Mouse (Mus musculus) urinary bladder, adult 2 months (tissue): ENCODE measurements around the gene Slc5a6. TPM values are rescaled to one million over a fixed set of nuclear protein-coding genes. Genes with fewer than 3 reads are reported as not detected.
"Not testable (repeated sequence)": the region's sequence is repeated elsewhere in the genome, so short reads cannot be mapped to it uniquely, and the experiment has no call there.

ENCODE experiments used
- DNase-seq: peaks from one replicate; pipeline ENCODE4 v3.0.0; 2022; ENCODE audit warnings: low spot score
- polyA plus RNA-seq: library from polyadenylated mRNA; depleted of rRNA; stranded (reverse); fragments of >200 nt; gene quantifications from 2 replicates; pipeline ENCODE4 v1.2.3, GENCODE M21; 2012

Slc5a6 gene
- polyA plus RNA-seq, 1 experiment: 19.4 TPM

DNA sequence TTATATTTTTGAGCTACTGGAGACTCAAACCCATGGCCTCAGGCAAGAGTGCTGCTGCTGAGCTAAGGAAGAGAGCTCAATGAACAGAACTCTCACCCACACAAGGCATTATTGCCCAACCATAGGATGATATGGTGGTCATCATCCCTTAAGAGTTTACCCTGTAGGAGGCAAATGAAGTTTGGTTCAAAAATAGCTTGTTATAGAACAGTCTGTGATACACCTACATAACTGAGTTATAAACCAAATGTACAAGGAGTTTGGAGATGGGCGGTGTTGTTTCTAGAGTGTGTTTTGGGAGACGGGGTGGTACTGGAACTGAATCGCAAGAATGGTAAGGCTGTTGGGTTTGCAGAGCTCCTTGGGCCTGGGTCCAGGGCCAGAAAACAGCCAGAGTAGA is 21.1 kb upstream of the Slc5a6 start:
- no peak for DNase-seq

DNA sequence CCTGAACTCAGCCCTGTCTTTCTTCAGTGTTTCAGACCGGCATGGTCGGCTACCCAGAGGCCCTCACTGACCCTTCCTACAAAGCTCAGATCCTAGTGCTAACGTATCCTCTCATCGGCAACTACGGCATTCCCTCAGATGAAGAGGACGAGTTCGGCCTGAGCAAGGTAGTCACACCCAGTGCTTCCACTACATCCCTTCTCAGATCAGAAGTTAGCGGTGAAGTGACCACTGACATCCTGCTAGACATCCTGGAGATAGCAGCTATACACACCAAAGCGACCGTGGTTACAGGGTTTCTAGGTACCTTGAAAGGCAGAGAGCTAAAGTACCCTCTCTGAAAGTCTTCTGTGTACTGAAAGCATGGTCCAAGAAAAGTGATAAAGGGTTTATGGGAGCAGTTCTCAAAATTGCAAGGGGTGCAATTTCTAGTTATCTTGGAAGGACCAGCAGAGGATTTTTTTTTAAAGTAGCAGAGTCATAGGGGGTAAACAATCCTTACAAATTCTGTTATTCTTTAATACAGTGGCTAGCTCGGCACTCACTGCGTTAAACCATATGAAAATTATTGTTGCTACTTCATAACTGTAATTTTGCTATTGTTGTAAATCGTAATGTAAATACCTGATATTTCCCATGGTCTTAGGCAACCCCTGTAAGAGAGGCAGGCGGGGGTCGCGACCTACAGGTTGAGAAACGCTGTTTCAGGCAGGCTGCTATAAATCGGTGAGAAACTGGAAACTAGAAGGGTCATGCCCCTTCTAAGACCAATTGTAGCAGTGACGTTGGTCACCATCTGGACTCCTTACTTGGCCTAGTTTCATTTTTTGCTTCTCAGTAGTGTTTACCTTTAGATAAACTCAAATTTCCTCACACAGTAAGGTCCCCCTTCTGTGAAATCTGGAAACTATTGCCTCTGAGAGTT is 6.8 kb upstream of the Slc5a6 start:
- no peak for DNase-seq

DNA sequence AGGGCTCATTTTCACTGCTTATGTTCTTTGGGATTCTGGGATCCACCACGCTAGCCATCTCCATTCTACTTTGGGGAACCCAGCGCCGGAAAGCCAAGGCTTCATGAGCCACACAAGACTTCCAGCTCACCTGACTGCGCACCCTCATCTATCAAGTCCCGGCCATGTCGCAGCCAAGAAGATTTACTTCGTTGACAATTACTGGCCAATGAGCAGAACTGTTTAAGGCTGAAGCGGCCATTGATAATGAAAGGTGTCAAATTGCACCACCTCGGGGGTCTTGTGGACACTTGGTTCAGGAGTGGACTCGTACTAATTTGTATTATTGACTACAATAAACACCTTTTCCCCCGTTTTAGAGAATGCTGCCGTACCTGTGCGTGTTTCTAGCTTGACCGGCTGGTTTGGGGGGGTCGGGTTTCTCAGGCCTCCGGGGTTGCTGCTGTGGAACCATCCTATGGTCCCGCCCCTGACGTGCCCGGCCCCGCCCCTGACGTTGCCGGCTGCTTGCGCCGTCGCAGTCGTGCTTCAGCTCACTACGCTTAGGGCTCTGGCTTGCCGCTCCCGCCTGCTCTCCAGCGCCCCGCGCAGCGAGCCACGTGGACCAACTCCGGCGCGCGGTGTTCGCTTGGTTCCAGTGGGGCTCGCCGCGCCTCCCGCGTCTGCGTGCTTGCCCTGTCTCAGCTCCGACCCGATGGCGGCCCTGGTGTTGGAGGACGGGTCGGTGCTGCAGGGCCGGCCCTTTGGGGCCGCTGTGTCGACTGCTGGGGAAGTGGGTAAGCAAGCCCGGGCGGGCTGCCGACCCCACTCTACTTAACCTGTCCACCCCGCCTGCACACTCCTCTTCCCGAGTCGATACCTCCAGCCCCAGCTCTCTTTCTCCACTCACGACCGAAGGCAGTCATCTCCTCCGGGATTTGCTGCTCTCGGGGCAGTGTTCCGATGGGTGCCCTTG is 5.8 kb upstream of the Slc5a6 start, which contains the start of gene Cad:
Cad (plus strand) TSS at position 520 of the 955 bp plus-strand sequence.
- DNase-seq: peak; percentile 86

DNA sequence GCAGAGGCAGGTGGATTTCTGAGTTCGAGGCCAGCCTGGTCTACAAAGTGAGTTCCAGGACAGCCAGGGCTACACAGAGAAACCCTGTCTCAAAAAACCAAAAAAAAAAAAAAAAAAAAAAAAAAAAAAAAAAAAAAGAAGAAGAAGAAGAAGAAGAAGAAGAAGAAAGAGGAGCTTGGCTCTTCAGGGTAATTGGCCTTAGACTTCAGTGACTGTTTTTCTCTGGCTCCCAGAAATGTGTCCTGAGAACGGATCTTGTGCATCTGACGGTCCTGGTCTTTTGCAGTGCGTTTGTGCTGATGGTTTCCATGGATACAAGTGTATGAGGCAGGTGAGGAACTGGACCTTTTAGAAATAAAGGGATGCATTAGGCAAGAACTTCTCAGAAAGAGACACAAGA is 5.0 kb upstream of the Slc5a6 start:
- not testable (repeated sequence) for DNase-seq

DNA sequence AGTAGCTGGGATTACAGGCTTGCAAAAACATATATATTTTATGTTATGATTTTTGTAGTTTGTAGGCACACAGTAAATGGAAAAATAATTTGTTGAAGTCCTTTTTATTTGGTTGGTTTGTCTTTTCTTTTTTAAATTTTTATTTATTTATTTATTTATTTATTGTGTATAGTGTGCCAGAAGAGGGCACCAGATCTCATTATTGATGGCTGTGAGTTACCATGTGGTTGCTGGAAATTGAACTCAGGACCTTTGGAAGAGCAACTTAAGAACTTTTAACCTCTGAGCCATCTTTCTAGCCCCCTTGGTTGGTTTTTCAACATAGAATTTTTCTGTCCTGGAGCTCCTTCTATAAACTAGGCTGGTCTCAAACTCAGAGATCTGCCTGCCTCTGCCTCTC is 1.7 kb upstream of the Slc5a6 start:
- no peak for DNase-seq

DNA sequence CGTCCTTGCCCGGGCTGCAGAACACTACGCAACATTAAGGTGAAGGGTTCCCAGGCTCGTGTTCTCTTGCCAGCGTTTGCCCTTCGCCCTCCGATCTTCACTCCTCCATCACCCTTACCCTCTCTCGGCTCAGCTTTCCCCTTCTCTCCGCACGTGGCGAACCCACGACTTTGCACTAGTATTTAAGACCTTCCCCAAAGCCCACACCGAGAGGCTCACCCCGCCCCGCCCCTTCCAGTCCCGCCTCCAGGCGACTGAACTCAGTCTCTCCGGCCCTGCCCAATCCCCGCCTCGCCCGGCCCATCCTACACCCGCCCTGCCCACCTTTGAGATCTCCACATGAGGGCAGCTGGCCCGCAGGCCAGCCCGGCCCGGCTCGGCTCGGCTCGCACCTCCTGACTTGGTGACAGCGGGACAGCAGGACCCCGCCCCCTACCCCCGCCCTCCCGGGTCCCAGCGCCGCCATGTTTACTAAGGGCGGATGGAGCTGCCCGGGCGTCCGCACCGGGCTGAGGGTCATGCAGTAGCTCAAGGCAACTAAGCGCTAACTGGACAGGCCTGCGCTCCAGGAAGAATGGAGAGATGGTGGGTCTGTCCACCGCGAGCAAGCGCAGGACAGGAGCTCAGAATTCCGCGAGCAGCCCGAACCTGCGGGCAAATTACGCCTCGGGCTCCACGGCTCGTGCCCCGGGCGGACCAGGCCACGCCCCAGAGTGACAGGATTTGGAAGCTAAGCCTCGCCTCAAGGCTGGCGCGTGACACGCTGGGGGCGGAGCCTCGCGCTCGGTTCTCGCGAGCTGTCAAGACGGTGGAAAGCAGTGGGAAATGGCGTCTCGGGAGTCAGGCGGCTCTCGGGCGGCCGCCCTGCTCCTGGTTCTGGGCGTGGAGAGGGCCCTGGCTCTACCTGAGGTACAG is 619 bp downstream of the Slc5a6 start, which contains the start of gene Atraid:
Atraid (plus strand) TSS at position 465 of the 915 bp plus-strand sequence.
- peak; percentile 99 for DNase-seq

DNA sequence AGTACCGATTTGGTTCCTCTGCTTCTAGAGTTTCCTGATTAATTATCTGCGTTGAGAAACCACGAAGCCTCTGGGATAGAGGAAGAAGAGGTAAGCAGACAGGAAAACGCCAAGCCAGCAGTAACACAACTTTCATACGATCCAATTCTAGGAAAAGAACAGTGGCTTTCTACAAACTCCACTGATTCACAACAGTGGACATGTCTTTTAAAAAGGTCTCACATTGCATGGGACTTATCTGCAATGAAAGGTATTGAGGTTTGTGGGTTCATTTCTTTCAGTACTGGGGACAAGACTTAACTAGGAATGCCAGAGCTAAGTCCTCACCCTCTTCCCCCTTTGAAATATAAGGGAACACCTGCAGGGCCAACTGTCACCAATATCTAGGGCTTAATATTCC is 1.6 kb downstream of the Slc5a6 start:
- DNase-seq: no peak

DNA sequence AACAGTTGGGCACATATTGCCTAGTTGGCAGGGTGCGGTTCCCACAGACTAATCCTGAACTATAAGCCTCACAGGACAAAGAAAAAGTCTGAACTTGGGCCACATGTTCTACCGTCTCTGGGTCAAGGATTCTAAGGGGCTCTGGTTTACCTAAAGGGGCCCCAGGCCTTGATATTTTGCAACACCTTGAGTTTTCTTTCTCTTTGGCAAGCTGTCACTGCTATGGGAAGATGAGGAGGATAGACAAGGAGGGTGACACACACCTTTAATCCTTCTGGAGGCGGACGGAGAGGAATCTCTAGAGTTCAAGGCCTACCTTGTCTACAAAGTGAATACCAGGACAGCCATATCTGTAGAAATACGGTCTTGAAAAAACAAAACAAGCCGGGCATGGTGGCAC is 2.3 kb downstream of the Slc5a6 start:
- no peak for DNase-seq

DNA sequence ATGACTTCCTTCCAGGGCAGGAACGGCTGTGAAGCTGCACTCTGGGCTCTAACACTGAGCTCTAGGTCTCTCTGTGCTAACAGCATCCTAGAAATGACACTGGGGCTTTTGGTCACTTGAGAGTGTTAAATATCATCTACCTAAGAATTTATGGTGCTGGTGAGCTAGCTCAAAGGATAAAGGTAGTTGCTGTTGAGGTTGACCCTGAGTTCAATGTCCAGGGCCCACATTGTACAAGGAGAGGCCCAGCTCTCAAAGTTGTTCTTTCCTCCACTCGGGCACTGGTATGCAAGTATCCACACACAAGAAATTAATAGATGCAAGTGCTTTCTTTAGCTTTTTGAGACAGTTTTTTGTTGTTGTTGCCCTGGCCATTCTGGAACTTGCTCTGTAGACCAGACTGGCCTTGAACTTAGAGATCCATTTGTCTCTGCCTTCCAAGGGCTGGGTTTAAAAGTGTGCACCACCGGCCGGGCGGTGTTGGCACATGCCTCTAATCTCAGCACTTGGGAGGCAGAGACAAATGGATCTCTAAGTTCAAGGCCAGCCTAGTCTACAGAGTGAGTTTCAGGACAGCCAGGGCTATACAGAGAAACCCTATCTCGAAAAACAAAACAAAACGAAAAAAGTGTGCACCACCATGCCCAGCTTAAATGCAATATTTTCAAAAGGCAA is 10.4 kb downstream of the Slc5a6 start:
- DNase-seq: no peak

DNA sequence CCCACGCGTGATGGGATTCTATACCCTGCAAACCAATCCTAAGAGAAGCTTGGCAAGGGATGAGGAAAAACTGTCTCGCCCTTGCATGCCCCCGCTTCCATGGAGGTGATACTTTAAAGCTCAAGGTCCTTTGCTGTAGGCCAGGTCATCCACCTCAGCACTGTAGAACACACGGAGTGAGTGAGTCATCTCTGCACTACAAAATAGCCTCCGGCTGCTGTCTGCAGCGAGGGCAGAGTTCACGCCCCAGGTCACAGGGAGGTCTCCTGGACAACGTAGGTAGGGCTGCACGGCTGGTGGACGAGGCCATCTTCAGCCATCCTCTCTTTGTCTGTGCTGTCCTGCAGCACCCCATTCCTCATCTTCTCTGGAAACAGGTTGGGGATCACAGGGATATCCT is 12.2 kb downstream of the Slc5a6 start:
- not testable (repeated sequence) for DNase-seq

DNA sequence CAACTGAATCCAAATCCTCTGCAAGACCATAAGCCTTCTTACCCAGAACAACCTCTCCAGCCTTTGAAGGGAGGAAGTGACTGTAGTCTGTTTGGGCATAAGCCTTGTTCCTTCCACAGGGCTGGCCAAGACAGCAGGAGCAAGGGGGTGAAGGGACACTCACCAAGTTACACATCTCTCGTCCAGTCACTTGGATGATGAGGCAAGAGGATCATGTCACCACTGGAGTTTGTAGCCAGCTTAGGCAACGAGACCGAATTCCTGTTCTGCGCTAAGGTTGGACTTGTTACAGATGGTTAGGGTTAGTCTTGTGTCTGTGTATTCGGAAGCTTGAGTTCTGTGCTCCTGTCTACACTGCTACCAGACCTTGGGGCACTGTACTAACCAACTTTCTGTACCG is 14.1 kb downstream of the Slc5a6 start:
- DNase-seq: no peak

DNA sequence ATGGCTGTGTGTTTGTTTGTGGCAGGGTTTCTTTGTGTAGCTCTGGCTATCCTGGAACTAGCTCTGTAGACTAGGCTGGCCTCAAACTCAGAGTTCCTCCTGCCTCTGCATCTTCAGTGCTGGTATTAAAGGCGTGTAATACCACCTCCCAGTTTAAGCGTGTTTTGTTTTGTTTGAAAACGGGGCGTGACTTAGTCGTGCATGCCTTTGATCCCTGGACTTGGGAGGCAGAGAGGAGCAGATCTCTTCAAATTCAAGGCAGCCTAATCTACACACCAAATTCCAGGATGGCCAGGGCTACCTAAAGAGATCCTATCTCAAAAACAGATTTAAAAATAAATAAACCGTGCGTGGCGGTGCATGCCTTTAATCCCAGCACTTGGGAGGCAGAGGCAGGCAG is 17.2 kb downstream of the Slc5a6 start:
- DNase-seq: no peak

DNA sequence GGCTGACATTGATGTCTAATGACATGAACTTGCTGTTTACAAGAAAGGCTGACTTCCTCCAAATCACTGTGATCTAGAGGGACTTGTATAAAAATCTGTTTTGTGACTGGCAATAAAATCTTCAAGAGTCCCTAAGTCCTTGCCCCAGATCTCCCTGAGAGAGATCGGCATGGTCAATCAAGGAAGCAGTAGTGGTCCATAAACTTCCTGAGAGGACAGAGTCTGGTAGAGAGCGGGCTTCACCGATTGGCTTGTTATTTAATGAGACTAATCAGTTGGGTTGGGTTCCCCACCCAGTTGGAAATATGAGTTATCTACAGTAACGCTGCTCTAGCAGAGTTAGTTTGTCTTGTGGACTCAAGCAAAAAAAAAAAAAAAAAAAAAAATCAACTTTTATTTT is 17.8 kb downstream of the Slc5a6 start:
- no peak for DNase-seq

DNA sequence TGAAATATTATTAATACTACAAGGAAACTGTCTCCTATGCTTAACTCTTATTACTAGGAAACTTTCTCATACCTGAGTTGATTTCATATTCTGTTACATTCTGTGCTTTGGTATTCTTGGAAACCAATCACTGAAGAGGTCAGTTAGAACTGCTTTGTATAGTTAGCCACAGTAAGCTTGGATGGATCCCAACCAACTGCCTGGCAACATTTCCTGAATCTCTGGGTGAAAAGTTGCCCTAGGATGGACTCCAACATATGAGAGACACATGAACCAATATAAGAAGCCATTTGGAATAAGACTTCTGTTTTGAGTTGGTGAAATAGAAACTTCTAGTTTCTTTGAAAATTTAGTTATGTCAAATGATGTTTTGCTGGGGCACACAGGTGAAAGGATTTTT is 24.1 kb downstream of the Slc5a6 start:
- DNase-seq: no peak

DNA sequence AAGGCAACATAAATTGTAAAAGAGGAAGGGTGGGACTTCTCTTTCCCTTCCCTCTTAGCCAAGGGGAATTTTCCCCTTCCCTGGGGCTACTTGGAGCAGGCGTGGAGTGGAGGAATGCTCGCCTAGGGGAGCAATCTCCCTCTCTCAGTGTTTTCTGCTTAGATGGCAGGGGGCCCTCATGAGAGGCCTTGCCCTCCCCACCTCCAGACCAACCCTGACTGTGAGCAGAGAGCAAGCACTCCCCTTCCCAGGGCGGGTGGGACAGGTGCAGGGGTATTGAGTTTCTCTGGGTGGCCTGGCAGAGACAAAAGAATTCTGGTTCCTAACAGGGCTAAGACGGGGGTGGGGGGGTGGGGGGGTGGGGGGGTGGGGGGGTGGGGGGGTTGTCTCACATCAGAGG is 25.5 kb downstream of the Slc5a6 start:
- no peak for DNase-seq

DNA sequence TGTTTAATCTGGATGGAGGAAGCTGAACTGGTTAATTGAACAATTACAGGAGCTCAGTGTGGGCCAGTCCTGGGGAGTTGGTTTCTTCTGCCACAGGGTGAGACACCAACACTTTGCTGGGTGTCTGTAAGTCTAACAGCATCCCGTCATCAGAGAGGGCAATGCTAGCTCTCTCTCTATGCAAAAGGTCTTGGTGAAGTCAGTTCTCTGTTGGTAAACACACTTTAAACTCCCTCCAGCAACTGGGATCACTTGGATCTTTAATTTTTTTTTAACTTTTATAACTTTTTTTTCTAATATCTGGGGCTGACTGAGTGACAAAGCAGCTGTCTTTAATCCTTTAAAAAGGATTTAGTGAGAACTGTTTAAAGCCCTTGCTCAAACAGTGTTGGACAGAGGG is 26.0 kb downstream of the Slc5a6 start:
- DNase-seq: no peak

DNA sequence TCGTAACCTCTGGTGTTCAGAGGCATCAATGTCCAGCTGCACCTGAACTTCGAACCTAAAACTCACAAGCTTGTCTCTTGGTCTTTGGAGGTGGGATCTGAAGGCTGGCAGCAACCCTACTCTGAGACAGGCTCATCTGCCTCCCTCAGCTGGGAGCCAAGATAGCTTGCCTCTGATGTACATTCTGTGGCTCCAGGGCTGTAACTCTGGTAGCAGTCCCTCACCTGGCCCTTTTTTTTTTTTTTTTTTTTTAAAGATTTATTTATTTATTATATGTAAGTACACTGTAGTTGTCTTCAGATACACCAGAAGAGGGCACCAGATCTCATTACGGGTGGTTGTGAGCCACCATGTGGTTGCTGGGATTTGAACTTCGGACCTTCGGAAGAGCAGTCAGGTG is 26.9 kb downstream of the Slc5a6 start:
- DNase-seq: not testable (repeated sequence)

DNA sequence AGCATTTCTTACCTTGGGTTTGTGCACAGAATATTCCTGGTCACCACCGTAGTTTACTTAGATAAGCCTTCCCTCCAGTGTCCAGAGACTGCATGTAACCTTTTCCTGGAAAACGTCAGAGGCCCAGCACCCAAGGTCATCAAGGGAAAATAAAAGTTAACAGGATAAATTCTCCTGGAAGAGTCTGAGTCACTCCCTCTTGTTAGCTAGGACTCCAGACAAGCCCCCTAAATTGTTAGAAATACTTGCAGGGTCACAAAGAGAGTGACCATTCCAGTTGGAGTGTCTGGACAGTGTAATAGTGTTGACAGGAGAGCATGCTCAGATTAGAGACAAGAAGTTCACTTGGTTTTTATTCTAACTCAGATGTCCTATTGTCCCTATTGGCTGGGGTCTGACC is 32.8 kb downstream of the Slc5a6 start:
- DNase-seq: no peak

DNA sequence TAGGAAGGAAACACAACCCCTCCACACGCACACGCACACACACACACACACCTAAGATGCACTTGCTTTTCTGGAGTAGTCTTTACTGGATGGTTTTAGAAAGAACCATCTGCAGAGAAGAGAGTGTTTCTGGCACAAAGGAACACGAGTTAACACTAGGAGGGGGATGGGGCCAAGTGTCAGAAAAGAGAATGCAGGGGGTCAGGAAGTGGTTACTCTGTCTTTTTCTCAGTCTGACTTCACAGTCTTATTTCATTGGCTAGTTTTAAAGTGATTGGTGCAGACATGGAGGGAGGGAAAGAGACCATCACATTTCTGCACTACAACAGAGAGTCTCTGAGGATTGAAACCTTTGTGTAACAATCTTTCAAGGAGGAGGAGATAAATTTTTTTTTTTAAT is 36.0 kb downstream of the Slc5a6 start:
- DNase-seq: no peak

DNA sequence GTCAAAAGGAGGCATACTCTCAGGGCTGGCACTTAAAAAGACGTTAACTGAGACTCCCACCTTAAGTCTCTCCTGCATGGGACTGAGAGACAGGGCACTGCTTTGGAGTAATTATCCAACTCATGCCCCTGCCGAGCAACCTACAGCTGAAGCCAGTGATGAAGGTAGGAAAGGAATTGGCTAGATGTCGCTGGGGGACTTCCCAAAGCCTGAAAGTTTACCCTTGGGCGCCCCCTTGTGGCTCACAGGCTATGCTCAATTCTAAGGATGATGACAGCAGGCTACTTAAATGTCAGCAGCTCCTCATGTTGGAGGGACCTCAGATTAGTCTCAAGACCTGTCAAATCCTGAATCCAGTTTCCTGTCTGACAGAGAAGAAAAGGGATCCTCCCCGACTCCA is 44.5 kb downstream of the Slc5a6 start:
- DNase-seq: peak; percentile 80

DNA sequence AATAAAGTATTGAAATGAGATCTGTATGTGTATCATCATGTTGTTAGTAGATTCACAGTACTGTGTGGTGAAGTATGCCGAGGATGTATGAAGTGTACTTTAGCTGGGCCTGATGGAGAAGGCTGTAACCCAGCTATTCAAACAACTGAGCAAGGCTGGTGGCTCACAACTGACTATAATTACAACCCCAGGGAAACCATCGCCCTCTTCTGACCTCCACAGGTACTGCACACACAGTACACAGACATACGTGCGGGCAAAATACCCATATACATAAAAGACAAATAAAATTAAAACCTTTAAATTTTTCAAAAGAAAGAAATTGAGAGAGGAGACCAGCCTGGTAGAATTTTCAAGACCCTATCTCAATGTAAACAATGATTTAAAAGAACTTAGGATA is 47.2 kb downstream of the Slc5a6 start:
- DNase-seq: no peak
